Mouse (Mus musculus) yolk sac, embryonic 10.5 days (tissue): Measurements from ENCODE around the gene Mdm2.

Source experiments
- DNase-seq: peaks from one replicate; pipeline ENCODE4 v3.0.0-alpha.2; 2017; ENCODE audit warnings: low spot score

The Mdm2 gene

DNA sequence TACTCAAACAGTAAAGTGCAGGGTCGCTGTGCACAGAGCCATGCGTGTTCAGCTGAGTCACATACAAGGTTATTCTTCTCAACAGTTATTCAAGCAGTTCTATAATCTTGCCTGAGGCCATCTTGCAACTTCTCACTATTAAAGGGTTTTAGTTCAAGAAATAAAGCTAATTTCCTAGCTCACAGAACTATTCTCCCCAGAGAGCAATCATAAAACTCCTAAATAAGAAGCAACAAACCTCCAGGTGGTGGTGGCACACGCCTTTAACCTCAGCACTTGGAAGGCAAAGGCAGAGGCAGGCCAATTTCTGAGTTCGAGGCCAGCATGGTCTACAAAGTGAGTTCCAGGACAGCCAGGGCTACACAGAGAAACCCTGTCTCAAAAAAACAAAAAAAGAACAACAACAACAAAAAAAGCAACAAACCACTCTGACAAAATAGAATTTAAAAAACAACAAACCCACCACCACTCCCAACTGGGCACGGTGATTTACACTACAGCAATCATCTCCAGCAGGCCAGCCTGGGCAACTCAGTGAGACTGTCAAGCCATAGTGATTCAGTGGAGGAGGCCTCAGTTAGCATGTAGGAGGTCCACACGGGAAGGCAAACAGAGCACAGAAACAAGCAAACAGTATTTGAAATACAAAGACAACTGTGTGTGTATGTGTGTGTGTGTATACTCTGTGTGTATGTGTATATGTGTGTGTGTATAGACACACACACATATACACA lies 13.6 kb downstream of the Mdm2 start:
- no peak for DNase-seq

DNA sequence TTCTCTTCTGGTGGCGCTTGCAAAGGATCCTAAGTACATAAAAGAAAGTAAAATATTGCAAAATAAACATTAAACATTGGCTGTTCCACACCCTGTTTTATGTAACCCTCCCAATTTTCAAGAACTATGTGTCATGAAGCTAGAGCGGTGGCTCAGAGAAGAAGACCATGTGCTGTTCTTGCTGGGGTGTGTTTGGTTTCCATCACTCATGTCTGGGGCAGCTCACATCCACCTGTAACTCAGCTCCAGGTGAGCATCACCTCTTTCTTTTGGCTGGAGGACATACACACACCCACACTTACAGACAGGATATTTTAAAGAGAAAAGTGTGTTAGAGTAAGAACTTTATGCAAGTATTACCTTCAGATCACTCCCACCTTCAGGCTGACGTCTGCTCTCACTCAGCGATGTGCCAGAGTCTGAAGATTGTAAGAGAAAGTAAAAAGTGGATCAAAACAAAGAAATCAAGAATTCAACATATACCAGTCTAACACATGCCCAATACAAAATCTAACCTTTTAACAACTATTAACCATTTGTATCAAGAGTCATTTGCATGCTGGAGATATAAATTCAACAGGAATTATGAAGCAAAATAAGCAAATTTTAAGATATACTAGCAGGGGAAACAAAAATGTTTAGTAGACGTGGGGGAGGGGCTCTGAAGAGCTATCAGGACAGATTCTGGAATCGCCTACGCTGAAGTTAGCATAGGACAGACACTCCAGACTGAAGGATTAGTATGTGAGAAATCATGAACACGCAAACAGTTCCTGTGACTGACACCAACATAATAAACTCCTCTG lies 14.3 kb downstream of the Mdm2 start:
- no peak for DNase-seq

DNA sequence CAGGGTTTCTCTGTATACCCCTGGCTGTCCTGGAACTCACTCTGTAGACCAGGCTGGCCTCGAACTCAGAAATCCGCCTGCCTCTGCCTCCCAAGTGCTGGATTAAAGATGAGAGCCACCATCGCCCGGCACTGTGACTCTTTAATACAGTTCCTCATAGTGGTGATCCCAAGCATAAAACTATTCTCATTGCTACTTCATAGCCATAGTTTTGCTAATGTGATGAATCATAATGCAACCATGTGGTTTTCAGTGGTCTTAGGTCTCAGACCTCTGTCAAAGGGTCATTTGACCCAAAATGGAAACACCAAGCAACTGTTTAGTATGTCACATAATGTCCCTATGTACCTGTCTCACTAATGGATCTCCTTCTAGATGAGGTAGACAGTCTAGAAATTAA lies 15.0 kb downstream of the Mdm2 start:
- no peak for DNase-seq

DNA sequence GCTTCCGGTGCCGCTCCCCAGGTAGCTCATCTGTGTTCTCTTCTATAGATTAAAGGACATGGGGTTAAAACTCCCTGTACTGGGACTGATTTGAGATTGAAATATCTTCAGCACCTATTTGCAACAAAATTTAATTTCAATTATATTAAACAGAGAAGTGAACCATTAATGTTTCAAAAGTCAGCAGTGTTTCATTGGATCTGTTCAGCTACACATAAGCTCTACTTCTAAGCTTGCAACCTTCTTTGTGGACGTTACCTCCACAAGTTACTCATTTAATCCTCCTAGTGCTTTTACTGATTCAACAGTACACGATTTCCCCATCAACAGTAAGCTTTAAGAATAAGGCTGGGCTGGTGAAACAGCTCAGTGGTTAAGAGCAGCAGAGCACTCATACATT lies 15.5 kb downstream of the Mdm2 start:
- DNase-seq = no peak

DNA sequence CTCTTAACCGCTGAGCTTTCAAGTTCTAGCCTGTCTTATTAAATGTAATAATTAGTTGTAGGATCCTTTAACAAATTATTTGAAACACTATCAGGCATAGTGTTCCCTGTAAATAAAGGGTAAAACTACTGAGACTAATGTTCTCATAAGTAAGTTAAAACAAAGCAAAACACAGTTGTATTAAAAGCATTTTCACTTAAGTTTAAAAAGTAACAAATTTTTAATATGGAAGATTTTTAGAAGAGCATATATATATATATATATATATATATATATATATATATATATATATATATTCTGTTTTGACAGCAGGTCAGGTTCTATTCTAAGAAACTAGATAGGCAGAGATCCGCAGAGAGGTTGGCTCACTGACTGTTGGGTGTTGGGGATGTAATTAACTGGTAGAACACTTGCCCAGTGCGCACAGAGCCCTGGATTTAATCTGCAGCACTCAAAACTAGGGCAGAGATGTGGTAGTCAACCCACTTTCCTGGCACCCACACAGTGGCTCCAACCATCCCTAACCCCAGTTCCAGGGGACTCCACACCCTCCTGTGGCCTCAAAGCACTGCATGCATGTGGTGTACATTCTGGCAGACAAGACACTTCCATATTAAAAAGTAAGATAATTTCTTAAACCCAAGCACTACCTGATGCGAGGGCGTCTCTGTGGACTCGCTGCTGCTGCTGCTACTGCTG lies 16.2 kb downstream of the Mdm2 start:
- DNase-seq = no peak

DNA sequence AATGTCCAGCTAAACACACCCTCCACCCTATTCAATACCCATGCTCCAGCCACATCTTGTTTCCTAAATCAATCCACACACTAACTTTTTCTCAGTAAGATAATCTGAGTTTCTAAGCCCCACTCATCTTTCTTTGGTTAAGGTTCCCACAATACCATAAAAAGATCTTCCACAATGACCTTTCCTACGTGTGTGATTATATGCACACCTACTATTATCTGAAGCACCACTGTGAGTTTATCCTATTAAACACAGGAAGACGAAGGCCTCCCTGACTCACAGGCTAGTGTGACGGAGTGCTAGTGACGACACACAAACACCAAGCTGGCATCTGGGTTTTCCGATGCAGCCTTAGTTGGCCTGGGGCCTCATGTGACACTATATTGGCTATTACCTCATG lies 17.6 kb downstream of the Mdm2 start:
- DNase-seq = no peak

DNA sequence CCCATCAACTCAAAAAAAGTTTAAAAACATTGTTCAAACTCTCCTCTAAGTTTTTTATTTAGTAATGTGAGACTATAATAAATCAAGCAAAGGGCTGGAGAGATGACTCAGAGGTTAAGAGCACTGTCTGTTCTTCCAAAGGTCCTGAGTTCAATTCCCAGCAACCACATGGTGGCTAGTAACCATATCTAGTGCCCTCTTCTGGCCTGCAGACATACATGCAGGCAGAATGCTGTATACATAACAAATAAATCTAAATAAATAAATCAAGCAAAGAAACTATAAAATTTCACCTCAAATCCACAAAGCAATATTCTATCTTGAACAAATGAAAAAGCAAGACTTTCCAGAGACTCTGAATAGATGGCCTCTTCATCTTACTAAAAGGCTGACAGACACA lies 18.4 kb downstream of the Mdm2 start:
- DNase-seq = no peak

DNA sequence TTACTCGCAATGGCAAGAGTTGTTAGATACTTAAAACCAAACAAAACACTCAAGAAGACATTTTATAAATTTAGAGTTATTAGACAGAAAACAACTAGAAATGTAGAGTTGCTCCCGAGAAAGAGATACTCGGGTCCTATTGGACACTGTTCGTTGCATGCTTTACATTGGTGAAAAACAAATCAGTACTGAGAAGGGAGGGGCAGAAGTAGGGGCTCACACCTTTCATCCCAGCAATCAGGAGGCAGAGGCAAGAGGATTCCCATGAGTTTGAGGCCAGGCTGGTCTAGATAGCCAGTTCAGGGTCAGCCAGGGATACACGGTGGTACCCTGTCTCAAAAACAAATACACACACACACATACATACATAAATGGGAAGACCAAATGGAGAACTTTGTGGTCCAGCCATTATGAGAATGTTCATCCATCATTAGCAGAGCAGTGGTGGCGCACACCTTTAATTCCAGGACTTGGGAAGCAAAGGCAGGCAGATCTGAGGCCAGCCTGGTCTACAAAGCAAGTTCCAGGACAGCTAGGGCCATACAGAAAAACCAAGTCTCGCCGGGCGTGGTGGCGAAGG lies 19.1 kb downstream of the Mdm2 start:
- DNase-seq = no peak

DNA sequence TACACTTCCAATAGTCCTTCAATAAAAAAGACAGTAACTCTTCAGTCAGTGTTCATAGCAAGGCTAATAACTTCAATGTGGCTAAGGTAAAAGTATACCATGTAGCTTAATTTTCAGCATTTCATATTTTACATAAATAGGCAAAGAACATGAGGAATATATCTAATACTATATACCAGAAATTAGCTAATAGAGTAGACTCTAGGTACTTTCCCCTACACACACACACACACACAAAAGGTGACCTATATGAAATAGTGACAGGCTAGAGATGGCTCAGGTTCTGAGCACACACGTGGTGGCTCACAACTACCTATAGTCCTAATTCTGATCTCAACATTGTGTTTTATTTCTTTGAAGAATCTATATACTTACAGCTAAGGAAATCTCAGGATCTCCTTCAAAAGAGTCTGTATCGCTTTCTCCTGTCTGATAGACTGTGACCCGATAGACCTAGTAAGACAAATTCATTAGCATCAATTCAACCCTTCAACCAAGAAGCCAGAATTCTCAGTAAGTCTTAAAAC lies 19.7 kb downstream of the Mdm2 start:
- DNase-seq = no peak

DNA sequence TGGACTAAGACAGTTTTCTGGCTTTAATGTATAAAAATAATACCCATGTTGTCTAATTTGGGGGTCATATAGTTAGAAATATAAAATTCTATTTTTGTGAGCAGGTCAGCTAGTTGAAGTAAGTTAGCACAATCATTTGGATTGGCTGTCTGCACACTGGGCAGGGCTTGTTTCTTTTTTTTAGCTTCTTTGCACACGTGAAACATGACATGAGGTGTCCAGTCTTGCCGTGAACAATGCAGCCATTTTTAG lies 20.5 kb downstream of the Mdm2 start:
- no peak for DNase-seq

DNA sequence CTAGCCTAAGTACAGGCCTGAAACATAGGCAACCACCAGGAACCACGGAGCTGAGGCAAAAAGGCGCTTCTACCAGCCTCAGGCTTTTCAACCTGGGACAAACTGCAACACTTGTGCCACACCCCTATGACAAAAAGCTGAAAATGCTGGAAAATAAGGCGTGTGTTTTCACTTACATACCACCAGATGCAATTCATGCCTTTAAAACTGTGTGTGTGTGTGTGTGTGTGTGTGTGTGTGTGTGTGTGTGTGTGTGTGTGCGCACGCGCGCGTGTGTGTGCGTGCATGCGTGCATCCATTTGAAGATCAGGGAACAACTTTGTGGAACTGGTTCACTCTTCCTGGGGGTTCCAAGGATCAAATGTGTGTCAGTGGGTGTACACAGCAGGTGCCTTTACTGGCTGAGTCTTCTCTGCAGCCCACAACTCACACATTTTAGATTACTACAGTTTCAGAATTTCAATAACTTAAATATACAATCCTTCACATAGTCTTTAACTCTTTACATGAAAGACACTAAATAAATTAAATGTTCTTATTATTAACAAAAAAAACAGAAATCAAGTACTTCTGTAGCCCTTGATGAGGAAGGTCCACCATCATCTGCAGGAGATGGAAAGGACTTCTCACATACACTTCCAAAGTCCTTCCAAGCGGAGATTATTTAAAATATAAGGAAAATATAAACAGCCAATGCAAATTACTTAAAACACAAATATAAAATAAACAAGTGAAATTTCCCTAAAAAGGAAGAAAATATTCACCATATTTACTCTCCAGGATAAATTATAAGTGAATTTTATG lies 21.1 kb downstream of the Mdm2 start:
- DNase-seq = no peak

DNA sequence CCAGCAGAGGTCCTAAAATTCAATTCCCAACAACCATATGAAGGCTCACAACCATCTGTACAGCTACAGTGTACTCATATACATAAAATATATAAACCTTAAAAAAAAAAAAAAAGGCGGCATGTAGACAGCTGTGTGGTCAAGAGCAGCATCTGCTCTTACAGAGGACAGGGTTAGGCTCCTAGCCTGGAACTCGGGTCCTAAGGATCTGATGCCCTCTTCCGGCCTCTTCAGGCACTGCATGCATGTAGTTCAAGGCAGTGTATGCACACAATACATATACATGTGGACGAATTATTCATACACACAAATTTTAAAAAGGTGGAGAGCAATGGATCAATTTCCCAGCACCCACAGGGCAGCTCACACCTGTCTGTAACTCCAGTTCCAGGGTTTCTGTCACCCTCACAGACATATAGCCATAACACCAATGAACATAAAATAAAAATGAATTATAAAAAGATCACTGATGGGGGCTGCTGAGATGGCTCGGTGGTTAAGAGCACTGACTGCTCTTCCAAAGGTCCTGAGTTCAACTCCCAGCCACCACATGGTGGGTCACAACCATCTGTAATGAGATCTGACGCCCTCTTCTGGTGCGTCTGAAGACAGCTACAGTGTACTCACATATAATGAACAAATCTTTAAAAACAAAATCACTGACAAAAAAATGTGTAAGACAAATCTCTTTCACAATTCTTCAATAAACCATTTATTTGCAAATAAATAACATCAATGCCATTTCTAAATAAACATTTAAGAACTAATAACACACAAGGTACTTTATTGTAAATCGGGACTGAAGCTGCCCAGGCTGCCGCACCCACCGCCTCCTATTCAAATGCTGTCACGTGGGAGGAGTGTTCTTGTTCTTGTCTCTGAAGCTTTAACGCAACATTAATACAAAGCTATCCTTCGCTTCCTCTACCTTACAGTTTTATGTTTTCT lies 22.1 kb downstream of the Mdm2 start:
- DNase-seq = no peak

DNA sequence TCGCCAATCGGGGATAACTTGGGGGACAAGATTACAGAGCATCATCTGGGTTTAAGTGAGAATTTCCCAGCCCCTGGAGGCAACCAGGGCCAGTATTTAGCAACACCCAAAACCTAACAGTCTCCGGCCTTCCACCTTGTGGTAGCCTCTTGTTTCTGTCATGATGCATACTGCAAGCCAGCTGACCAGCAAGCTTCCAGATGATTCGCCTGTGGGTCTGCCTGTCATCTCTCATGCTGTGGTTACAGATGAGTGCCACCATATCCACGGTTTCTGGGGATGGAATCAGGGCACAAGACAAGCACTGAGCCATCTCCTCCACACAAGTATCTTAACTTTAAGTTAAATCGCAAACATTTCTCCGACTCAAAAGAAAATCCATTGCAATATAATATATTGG lies 23.0 kb downstream of the Mdm2 start:
- no peak for DNase-seq

DNA sequence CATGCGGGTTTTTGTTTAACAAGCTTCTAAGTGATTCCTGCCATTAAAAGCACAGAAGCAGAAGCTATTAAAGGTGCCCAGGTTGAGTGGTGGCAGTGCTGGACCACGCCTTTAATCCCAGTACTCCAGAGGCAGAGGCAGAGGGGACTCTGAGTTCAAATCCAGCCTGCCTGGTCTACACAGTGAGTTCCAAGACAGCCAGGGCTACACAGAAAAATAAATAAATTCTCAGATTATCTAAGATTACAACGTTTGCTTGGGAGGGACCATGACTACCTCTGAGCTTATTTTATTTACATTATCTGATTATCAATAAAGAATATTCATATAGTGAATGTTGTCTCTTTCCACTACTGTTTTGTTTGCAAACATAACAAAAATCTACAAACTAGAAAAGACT lies 23.5 kb downstream of the Mdm2 start:
- no peak for DNase-seq

DNA sequence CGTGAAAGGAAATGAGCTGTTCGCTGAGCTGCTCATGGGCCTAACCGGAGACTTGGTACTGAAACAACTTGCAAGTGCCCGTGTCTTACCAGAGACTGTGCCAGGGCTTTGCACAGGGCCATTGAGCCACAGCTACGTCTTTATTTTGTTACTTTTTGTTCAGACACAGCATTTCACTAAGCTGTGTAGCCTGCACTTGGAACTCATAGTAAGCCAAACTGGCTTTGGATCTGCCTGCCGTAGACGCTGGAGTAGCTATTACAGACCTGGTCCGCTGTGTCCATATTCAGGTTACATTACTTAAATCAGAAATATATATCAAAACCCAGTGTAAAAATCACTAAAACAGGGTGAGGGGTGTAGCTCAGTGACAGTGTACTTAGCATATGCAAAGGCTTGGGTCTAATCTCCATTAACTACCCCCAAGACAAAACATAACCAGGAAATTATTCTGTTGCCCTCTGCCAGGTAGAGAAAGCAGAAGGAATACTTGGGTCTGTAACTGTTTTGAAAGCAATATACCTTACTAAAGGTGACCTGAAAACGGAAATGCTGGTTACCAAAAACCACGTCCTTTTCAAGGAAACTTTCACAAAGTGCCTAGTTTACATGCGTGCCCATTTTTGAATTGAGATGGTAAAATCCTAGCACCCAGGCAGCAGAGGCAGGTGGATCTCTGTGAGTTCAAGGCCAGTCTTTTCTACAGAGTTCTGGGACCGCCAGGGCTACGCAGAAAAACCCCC lies 24.5 kb downstream of the Mdm2 start:
- DNase-seq = no peak

DNA sequence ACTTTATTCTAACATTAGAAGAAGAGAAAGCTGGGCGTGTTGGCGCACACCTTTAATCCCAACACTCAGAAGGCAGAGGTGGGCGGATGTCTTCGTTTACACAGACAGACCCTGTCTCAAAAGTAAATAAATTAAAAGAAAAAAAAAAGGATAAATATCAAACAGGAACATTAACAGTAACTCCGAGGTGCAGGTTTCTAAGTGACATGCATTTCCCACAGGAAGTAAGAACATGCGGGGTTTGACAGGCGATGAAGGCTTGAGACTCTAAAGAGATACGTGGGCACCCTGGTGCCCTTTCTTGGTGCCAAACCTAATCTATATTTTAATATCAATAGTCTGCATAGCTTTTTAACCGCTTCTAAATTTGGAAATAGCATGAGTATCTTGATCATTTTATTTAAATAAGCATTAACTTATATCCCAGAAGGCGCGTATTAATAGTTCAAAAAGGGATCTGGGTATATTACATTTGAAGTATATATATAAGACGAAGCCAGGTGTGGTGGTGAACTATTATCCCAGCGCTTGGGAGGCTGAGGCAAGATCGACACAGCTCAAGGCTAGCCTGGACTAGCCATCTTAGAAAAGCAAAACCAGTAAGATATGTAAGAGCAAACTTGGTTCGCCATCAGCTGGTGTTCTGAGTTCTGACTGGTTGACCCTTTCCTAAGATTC lies 25.2 kb downstream of the Mdm2 start:
- no peak for DNase-seq

DNA sequence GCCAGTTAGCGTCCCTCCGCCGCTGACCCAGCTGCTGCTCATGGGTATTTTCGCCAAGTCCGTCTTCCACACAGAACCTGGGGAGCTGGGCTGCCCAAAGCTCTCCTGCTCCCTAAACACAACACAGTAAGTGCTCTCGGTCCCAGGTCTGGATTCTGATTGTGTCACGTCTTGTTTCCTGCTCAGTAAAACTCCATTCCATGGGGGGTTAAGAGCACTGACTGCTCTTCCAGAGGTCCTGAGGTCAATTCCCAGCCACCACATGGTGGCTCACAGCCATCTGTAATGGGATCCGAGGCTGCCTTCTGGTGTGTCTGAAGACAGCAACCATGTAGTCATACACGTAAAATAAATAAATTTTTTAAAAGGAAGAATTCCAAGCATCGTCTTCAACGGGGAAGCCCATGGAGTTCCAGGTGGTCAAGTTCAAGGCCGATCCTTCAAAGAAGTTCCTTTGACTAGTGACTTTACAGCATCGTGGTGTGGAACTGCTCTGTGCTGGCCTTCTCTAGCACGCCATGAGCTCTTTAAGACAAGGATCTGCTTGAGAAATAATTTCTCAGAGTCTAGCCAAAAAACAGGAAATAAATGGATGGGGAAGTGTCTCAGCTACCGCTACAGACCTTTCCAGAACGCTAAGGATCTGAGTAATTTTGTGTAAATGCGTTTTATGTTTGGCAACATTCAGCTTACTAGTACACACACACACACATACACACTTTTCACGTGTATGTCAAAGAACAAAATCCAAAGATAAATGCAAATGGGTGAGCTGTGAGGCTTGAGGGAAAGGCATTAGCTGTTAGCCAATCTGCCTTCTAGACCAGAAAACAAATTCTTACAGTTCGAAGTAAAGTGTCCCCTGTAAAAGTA lies 26.0 kb downstream of the Mdm2 start:
- DNase-seq = no peak

DNA sequence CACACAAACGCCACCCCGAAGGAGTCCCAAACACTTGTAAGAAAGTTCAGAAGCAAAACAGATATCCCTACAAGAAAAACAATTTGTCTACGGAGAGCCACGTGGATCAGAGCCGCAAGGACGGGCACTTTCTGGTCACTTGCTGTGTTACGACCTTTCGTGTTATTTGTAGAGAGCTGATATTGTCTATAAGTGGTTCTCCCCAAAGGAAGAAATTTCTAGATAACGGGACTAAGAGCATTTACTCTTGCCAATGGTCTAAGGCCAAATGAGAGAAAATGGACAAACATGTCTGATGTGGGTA lies 26.9 kb downstream of the Mdm2 start:
- DNase-seq = no peak
